Mouse (Mus musculus): ENCODE results near the gene Parvb.

The Parvb gene

DNA sequence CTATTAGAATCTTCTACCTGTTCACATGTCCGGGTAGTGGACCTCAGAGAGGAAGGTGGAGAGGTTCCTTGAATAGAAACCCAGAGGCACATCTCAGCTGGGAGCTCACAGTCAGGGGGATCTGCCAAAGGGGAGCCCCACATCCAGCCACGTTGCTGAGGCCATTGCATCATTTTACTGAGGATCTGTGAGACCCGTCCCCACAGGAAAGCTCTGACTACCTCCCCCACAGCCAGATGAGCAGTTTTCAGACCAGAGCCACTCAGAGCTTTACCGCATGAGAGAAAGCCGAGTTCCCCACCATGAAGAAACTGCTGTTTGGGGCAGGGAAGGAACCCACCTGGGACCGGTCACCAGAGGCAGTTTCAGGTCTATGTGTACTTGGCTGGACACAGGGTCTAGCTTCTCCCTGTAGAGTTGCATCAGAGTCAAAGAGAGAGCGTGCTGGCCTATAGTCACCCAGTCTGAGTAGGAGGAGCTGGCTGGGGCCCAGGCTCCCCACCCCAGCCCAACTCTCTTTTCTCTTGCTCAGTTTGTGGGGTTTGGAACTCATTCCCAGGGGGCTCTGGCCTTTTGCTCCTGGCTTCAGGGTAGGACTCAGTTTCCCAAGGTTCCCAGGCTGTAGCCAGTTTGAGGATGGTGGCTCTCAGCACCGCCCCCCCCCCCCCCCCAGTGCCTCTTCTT lies 93.2 kb downstream of the Parvb start:
- DNase-seq (ENCODE audit: low read depth, low spot score), result no peak

DNA sequence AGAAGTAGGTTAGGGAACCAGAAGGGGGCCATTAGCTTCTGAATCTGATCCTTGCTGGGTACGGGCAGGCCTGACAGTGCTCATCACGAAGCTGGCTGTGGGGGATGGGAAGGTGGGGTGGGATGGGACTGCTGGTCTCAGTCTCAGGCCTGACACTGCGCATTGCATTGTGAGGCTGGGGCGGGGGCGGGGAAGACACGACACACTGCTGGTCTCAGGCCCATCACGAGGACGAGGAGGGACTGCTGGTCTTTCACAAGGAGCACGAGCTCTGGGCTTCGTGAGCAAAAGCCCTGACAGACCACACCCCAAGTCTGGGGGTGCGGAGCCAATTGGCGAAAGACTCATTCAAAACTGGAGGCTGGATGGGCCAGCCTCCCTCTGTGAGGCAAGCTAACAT lies 93.9 kb downstream of the Parvb start:
- DNase-seq (ENCODE audit: low read depth, low spot score), result no peak

DNA sequence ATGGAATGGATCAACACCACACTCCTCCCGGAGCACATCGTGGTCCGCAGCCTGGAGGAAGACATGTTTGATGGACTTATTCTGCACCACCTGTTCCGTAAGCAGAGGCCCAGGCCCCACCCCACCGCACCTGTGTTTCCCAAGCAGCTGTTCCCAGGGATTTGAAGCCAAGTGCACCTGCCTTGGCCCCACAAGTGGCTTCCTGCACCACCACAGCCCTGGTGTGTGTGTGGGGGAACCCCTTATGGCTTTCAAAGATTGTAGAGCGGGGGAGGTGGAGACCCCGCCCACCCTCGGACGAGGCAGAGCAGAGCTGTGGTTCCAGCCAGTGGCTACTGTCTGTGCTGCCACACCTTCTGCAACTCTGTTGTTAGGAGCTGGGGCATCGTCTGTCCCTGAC lies 97.0 kb downstream of the Parvb start:
- DNase-seq (ENCODE audit: low read depth, low spot score), result no peak

- no peak for DNase-seq (ENCODE audit: low read depth, low spot score)
Observed at GRCm38 (mm10) chr15:84329940-84330339, 98.1 kb downstream of the Parvb start.

- no peak for DNase-seq (ENCODE audit: low read depth, low spot score)
Observed at GRCm38 (mm10) chr15:84331066-84331612, 99.3 kb downstream of the Parvb start.

GRCm38 (mm10) chr15:84336281-84336817 lies 104.5 kb downstream of the Parvb start:
- no peak for DNase-seq (ENCODE audit: low read depth, low spot score)

- DNase-seq (ENCODE audit: low read depth, low spot score), result no peak
Observed at GRCm38 (mm10) chr15:84337599-84337998, 105.8 kb downstream of the Parvb start.

- no peak for DNase-seq (ENCODE audit: low read depth, low spot score)
Observed at GRCm38 (mm10) chr15:84340926-84341325, 109.1 kb downstream of the Parvb start.

GRCm38 (mm10) chr15:84348769-84349168 lies 116.9 kb downstream of the Parvb start:
- DNase-seq (ENCODE audit: low read depth, low spot score), result peak; percentile 54

DNA sequence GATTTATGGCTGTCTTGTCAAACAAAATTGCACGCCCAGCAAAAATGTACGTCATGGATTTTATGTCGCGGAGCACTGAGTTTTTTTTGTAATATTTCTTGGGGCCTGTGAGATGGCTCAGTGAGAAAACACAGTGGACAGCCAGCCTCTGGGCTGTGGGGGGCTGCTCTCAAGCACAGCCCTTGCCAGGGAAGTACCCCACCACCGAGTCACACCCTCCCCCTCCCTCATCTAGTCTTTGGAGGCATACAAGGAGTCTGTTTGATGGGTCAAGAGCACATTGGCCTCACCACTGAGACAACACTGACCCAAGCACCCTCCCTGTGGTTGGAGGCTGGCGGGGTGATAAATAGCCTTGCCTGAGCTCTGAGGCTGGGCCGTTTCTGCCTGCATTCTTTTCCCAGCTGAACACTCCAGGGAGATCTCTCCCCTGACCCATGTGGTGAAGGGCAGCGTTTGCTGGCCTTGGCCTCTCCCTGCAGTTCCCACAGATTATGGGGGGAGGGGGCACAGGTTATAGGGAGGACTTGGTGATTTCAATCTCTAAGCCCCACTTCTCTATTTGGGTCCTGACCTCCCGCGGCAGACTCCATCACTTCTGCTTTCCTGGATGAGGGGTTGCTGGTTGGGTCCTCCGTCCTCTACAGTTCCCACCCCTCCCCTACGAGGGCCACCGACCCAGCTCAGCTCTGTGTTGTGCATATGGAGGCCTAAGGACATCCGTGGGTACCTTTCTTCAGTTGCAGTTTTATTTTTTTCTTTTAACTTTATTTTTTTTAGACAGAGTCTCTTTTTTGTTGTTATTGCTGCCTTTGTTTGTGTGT lies 118.3 kb downstream of the Parvb start:
- no peak for DNase-seq (ENCODE audit: low read depth, low spot score)

DNA sequence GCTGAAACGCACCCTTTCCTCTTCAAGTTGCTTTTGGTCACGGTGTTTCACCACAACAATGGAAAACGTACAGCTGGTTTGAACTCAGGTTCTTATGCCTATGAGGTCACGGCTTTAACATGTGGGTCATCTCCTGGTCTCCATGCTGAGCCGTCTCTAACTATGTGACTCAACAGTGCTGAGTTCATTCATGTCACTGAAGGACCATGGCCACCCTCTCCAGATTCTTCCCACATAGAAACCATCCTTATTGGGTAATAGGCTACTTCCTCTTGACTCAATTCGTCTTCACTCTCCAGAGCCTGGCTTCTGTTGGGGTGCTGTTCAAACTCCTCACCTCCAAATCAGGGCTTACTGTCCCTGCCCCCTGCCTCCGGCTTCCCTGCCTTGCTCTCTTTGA lies 119.5 kb downstream of the Parvb start:
- no peak for DNase-seq (ENCODE audit: low read depth, low spot score)

- no peak for DNase-seq (ENCODE audit: low read depth, low spot score)
Observed at GRCm38 (mm10) chr15:84351915-84352844, 120.3 kb downstream of the Parvb start.

- no peak for DNase-seq (ENCODE audit: low read depth, low spot score)
Observed at GRCm38 (mm10) chr15:84355081-84355480, 123.2 kb downstream of the Parvb start.

GRCm38 (mm10) chr15:84364746-84365145 lies 132.9 kb downstream of the Parvb start:
- DNase-seq (ENCODE audit: low read depth, low spot score), result no peak
